19 mouse cellular contexts compared by ENCODE assay signal in genomic region chr10:16620804-16621559, GRCm38 (mm10).
A peak's percentile ranks its signal among the peaks of the same experiment; 100 is the strongest.
DNase-seq lines count a peak whose midpoint lies in the region; ATAC-seq and TF ChIP-seq lines count a peak whose summit lies in the region.
"Had no signal": no experiment of that assay in that cellular context is flagged by ENCODE, and none has a peak within 500 bp of the region (broad histone marks: within the 10 kb centered on the region; RNA-seq: fewer than 3 reads in every experiment).

No protein-coding gene starts in this region.

- no peaks in the 10 kb centered on the region for H3K9me3 ChIP-seq in limb, embryonic 11.5 days (ENCODE audit: control insufficient read depth, low read length)
- no peaks in the 10 kb centered on the region for H3K9me3 ChIP-seq in limb, embryonic 10.5 days (replicated peaks)
- peaks cover 10% of the 10 kb centered on the region; the same call in 1 of the 2 replicates for H3K9me3 ChIP-seq in embryonic facial prominence, embryonic 14.5 days (ENCODE audit: control insufficient read depth, low read length)
- no peaks in the 10 kb centered on the region for H3K9me3 ChIP-seq in stomach, postnatal 0 days (ENCODE audit: control insufficient read depth, low read length)
- H3K9me3 ChIP-seq: embryonic facial prominence, embryonic 15.5 days; forebrain, embryonic 13.5 days; heart, embryonic 15.5 days; hindbrain, embryonic 13.5 days; intestine, embryonic 15.5 days; liver, embryonic 15.5 days had no signal

- whole genome bisulfite sequencing in limb, embryonic 11.5 days = 35% methylated on average over 6 of the region's 6 CpGs
- WGBS in limb, embryonic 10.5 days = 59% methylated on average over 6 of the region's 6 CpGs
- WGBS in embryonic facial prominence, embryonic 14.5 days = 37% methylated on average over 6 of the region's 6 CpGs
- 64% methylated on average over 6 of the region's 6 CpGs for WGBS in stomach, postnatal 0 days

- no peak for TF ChIP-seq EP300 in stomach, postnatal 0 days (optimal IDR thresholded peaks at IDR 0.05)

- H3K36me3 ChIP-seq in limb, embryonic 11.5 days (ENCODE audit: control insufficient read depth, insufficient read depth, low read length) = no peaks in the 10 kb centered on the region
- no peaks in the 10 kb centered on the region for H3K36me3 ChIP-seq in limb, embryonic 10.5 days
- no peaks in the 10 kb centered on the region for H3K36me3 ChIP-seq in embryonic facial prominence, embryonic 14.5 days (ENCODE audit: control insufficient read depth, insufficient read depth, low read length)
- H3K36me3 ChIP-seq in stomach, postnatal 0 days (ENCODE audit: control insufficient read depth, insufficient read depth, low read length) = no peaks in the 10 kb centered on the region
- H3K36me3 ChIP-seq: embryonic facial prominence, embryonic 15.5 days; heart, embryonic 15.5 days; hindbrain, embryonic 13.5 days; intestine, embryonic 15.5 days; liver, embryonic 15.5 days; midbrain, embryonic 10.5 days had no signal

- H3K4me3 ChIP-seq in limb, embryonic 11.5 days (ENCODE audit: low read depth, low read length) = no peak overlapping the region
- H3K4me3 ChIP-seq in limb, embryonic 10.5 days = no peak overlapping the region
- no peak overlapping the region for H3K4me3 ChIP-seq in embryonic facial prominence, embryonic 14.5 days (ENCODE audit: low read depth, low read length)
- H3K4me3 ChIP-seq in stomach, postnatal 0 days (ENCODE audit: low read depth, low read length) = no peak overlapping the region
- H3K4me3 ChIP-seq: embryonic facial prominence, embryonic 15.5 days; forebrain, embryonic 13.5 days; heart, embryonic 15.5 days; hindbrain, embryonic 13.5 days; intestine, embryonic 15.5 days; liver, embryonic 15.5 days; midbrain, embryonic 10.5 days had no signal

- no peak overlapping the region for H3K4me2 ChIP-seq in limb, embryonic 11.5 days (ENCODE audit: low read depth, severe bottlenecking)
- no peak overlapping the region for H3K4me2 ChIP-seq in embryonic facial prominence, embryonic 14.5 days (ENCODE audit: low read depth, low read length)
- no peak overlapping the region for H3K4me2 ChIP-seq in stomach, postnatal 0 days (replicated peaks; ENCODE audit: low read depth)
- H3K4me2 ChIP-seq: embryonic facial prominence, embryonic 15.5 days; forebrain, embryonic 13.5 days; heart, embryonic 15.5 days; hindbrain, embryonic 13.5 days; intestine, embryonic 15.5 days; liver, embryonic 15.5 days had no signal

- TF ChIP-seq CTCF in stomach, postnatal 0 days (IDR thresholded peaks at IDR 0.05; ENCODE audit: low read depth) = no peak

- H3K27me3 ChIP-seq in limb, embryonic 11.5 days (ENCODE audit: control insufficient read depth, insufficient read depth, low read length) = no peaks in the 10 kb centered on the region
- H3K27me3 ChIP-seq in limb, embryonic 10.5 days (ENCODE audit: low read depth, poor library complexity, severe bottlenecking) = no peaks in the 10 kb centered on the region
- no peaks in the 10 kb centered on the region for H3K27me3 ChIP-seq in embryonic facial prominence, embryonic 14.5 days (replicated peaks; ENCODE audit: control insufficient read depth, insufficient read depth, low read length)
- H3K27me3 ChIP-seq in stomach, postnatal 0 days (ENCODE audit: control insufficient read depth, insufficient read depth, low read length) = no peaks in the 10 kb centered on the region
- H3K27me3 ChIP-seq: embryonic facial prominence, embryonic 15.5 days; forebrain, embryonic 13.5 days; heart, embryonic 15.5 days; hindbrain, embryonic 13.5 days; intestine, embryonic 15.5 days; liver, embryonic 15.5 days had no signal

- DNase-seq in embryo, embryonic 11 days = peak; percentile 7
- DNase-seq in embryo, embryonic 10 days (ENCODE audit: low spot score) = no peak
- DNase-seq in limb, embryonic 11.5 days (ENCODE audit: low spot score) = no peak
- DNase-seq in limb, embryonic 10.5 days (ENCODE audit: low spot score) = no peak
- DNase-seq in embryonic facial prominence, embryonic 14.5 days (ENCODE audit: low spot score) = peak; percentile 60
- no peak for DNase-seq in stomach, postnatal 0 days (ENCODE audit: low spot score)
- no peak for DNase-seq in cerebellum, postnatal 14 days
- DNase-seq: adrenal gland, postnatal 36 days; cerebellum, postnatal 25 days; lung, postnatal 14 days had no signal

- peak; percentile 44; the same call in 1 of the 2 replicates for ATAC-seq in limb, embryonic 11.5 days (ENCODE audit: insufficient number of reproducible peaks, low FRiP score, low TSS enrichment, low read depth)
- no peak for ATAC-seq in embryonic facial prominence, embryonic 14.5 days (ENCODE audit: low read depth)
- peak; percentile 76 for ATAC-seq in megakaryocyte progenitor cell, adult 5-6 weeks (replicated peaks; ENCODE audit: poor library complexity)
- no peak for ATAC-seq in stomach, postnatal 0 days (ENCODE audit: low FRiP score, low TSS enrichment)
- ATAC-seq: forebrain, embryonic 13.5 days; intestine, embryonic 15.5 days had no signal

- H3K9ac ChIP-seq in limb, embryonic 11.5 days (ENCODE audit: low read length) = no peak overlapping the region
- H3K9ac ChIP-seq in embryonic facial prominence, embryonic 14.5 days (ENCODE audit: low read depth, low read length) = no peak overlapping the region
- H3K9ac ChIP-seq in stomach, postnatal 0 days (ENCODE audit: low read length) = no peak overlapping the region
- H3K9ac ChIP-seq: embryonic facial prominence, embryonic 15.5 days; forebrain, embryonic 13.5 days; heart, embryonic 15.5 days; hindbrain, embryonic 13.5 days; intestine, embryonic 15.5 days; liver, embryonic 15.5 days had no signal

- H3K4me1 ChIP-seq in limb, embryonic 11.5 days (ENCODE audit: control insufficient read depth, insufficient read depth, low read length) = no peaks in the 10 kb centered on the region
- peaks cover 3% of the 10 kb centered on the region; the same call in 1 of the 2 replicates for H3K4me1 ChIP-seq in limb, embryonic 10.5 days
- no peaks in the 10 kb centered on the region for H3K4me1 ChIP-seq in embryonic facial prominence, embryonic 14.5 days (ENCODE audit: control insufficient read depth, insufficient read depth, low read length)
- H3K4me1 ChIP-seq in stomach, postnatal 0 days (replicated peaks; ENCODE audit: control insufficient read depth, insufficient read depth) = no peaks in the 10 kb centered on the region
- H3K4me1 ChIP-seq: embryonic facial prominence, embryonic 15.5 days; forebrain, embryonic 13.5 days; heart, embryonic 15.5 days; hindbrain, embryonic 13.5 days; intestine, embryonic 15.5 days; liver, embryonic 15.5 days; midbrain, embryonic 10.5 days had no signal

- no peak overlapping the region for H3K27ac ChIP-seq in limb, embryonic 11.5 days (replicated peaks; ENCODE audit: low read depth, low read length)
- no peak overlapping the region for H3K27ac ChIP-seq in limb, embryonic 10.5 days
- H3K27ac ChIP-seq in embryonic facial prominence, embryonic 14.5 days (replicated peaks; ENCODE audit: low read depth, low read length) = no peak overlapping the region
- H3K27ac ChIP-seq in stomach, postnatal 0 days (replicated peaks) = no peak overlapping the region
- H3K27ac ChIP-seq: embryonic facial prominence, embryonic 15.5 days; forebrain, embryonic 13.5 days; heart, embryonic 15.5 days; hindbrain, embryonic 13.5 days; intestine, embryonic 15.5 days; kidney, postnatal 0 days; liver, embryonic 15.5 days; midbrain, embryonic 10.5 days had no signal

Comparison
In these comparisons a context has a peak if more than half of its experiments do, and no peak if none do; other contexts are left out.
1. DNase-seq: peak in embryo, embryonic 11 days (single experiment) and embryonic facial prominence, embryonic 14.5 days (single experiment); none in embryo, embryonic 10 days (single experiment), limb, embryonic 11.5 days (single experiment), limb, embryonic 10.5 days (single experiment), stomach, postnatal 0 days (single experiment) and cerebellum, postnatal 14 days (0 of 2).
2. ATAC-seq: peak in limb, embryonic 11.5 days (single experiment) and megakaryocyte progenitor cell, adult 5-6 weeks (single experiment); none in embryonic facial prominence, embryonic 14.5 days (single experiment) and stomach, postnatal 0 days (single experiment).